Mouse (Mus musculus): ENCODE measurements around the gene Cdh22. TPM values are rescaled to one million over a fixed set of nuclear protein-coding genes. Genes with fewer than 3 reads are reported as not detected.

Gene Cdh22
- polyA plus RNA-seq, 1 experiment from 2014 or later, result 0.57 TPM

DNA sequence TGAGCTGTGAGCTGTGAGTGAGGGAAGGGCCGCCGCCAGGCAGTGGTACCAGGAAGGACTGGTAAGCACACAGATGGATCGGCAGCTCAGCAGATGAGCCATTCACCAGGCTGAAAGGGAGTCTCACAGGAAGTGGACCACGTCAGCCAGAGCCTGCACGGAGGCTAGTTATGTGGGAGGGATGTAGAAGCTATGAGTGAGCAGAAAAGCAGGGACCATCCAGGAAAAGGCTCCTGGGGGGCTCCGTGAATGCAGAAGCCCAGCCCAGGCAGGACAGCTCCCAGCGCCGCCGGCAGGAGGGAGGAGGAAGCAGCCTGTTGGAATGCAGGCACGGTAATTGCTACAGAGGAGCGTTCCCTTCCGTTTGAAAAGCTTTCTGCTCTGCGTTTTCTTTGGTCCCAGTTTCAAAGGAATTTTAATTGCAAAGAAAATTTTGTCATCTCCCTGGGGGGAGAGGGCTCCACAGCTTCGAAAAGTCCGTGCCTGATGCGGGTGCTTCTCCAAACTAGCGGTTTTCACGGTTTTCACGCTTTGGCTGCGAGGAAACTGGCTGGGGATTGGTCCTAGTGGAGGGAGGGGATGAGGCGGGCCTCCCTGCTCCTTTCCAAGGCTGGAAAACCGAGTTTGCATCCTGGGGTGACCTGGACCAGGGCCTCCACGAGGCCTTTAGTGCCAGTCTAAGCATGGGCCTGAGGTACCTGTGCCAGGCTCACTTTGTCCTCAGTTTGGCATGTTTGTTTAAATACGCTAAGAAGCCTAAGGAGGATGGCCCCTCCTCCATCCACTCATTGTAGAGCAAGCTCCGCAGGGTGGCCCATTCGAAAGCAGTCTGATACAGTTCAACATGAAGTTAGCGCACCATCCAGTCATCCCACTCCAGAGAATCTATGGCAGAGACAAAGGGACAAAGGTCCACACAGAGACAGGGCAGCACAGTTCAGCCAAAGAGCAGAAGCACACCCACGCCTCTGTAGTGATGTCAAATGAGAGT is 32.6 kb downstream of the Cdh22 start:
- WGBS, result 4% methylated on average over 28 of the region's 28 CpGs
- Histone ChIP-seq H3K4me2 (peak overlapping the region; percentile 55), H3K4me3 (replicated peaks) (peak overlapping the region; percentile 18), H3K9me3 (no peaks in the 10 kb centered on the region), H3K4me1 (peaks cover 4% of the 10 kb centered on the region; the same call in 1 of the 2 replicates), H3K9ac (0 out of 2 replicates have a peak overlapping the region, but pooled peaks have one; percentile 7), H3K36me3 (no peaks in the 10 kb centered on the region), H3K27ac (no peak overlapping the region), H3K27me3 (replicated peaks) (peaks cover 19% of the 10 kb centered on the region; the same call in 1 of the 2 replicates)
- no peak for ATAC-seq (ENCODE audit: insufficient read depth, low FRiP score, low read depth)

DNA sequence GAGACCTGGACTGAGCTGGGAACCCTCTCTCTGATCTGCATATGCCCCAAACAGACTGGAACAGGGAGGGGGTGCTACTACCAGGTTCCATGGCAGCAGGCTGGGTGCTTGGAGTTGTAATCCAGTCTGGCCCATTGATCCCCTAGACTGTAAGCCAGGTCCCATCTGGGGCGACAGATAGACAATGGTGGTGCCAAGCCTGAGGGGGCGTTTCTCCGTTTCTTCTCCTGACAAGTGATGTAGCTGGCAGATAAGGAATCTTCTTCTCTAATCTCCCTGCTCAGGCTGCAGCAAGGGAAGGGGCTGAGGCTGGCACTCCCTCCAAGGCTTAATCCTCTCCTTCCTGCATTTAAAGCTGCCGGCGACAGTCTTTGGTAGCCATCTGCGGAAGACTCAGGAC is 37.1 kb downstream of the Cdh22 start:
- peaks cover 46% of the 10 kb centered on the region for H3K27me3 ChIP-seq (replicated peaks)
- H3K4me2 ChIP-seq, result no peak overlapping the region
- no peak for ATAC-seq (ENCODE audit: insufficient read depth, low FRiP score, low read depth)
- no peak overlapping the region for H3K4me3 ChIP-seq (replicated peaks)
- no peak overlapping the region for H3K9ac ChIP-seq
- H3K27ac ChIP-seq, result no peak overlapping the region
- H3K36me3 ChIP-seq, result no peaks in the 10 kb centered on the region
- WGBS, result 57% methylated on average over 6 of the region's 6 CpGs
- H3K9me3 ChIP-seq, result no peaks in the 10 kb centered on the region
- H3K4me1 ChIP-seq, result peaks cover 12% of the 10 kb centered on the region; the same call in 1 of the 2 replicates

DNA sequence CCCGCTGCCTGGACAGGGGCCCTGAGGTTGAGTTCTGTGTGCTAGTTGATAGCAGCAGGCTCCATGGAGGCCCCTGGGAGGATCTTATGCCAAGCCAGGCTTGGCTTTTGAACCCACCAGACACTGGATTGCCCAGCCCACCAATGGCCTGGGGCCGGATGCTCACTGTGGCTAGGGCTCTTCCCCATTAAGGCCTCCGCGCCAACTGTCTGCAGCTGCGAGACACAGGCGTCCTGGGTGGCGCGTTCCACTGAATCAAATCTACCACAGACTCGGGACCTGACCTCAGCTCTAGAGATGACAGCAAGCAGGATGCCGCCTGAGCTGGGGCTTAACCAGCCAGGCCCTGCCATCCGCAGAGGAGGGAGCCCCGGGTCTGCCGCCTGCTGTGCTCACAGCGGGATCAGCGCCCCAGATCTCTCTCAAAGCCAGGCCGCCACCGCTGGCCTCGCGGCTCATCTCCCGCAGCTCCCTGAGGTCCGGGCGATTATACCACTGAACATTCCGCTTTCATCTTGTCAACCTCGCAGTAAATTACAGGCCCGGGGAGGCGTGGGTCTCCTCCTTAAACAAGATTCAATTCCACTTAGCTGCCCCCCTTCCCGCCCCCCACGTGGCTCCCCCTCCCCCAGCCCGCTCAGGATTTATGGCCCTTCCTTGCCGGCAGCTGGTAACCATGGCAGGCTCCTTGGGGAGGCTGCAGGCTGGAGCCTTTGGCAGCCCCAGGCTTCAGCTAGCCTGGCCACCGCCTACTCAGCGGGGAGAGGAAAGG is 39.1 kb downstream of the Cdh22 start:
- Histone ChIP-seq H3K9ac (no peak overlapping the region), H3K4me3 (replicated peaks) (no peak overlapping the region), H3K27ac (no peak overlapping the region), H3K9me3 (no peaks in the 10 kb centered on the region), H3K36me3 (no peaks in the 10 kb centered on the region), H3K27me3 (replicated peaks) (peaks cover 52% of the 10 kb centered on the region), H3K4me2 (peak overlapping the region; percentile 40), H3K4me1 (peaks cover 8% of the 10 kb centered on the region; the same call in 1 of the 2 replicates)
- ATAC-seq (ENCODE audit: insufficient read depth, low FRiP score, low read depth), result peak; percentile 27; the same call in 1 of the 2 replicates
- WGBS, result 7% methylated on average over 32 of the region's 32 CpGs

DNA sequence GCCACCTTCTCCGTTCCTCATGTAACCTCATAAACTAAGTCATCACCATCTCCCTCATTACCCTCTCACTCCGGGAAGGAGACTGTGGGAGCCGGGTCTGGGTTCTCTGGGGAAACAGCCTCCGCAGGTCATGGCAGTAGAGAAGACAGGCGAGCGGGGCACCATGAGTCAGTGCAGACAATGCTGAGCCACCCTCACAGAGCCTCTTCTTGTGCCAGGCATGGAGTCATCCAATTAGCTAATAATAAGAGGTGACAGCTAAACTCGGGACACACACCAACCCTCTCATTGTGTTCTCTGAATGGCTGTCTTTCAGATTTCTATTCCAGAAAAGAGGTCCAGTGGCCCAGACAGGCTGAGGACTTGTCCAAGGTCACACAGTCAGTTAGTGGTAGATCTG is 43.2 kb downstream of the Cdh22 start:
- 51% methylated on average over 7 of the region's 7 CpGs for WGBS

DNA sequence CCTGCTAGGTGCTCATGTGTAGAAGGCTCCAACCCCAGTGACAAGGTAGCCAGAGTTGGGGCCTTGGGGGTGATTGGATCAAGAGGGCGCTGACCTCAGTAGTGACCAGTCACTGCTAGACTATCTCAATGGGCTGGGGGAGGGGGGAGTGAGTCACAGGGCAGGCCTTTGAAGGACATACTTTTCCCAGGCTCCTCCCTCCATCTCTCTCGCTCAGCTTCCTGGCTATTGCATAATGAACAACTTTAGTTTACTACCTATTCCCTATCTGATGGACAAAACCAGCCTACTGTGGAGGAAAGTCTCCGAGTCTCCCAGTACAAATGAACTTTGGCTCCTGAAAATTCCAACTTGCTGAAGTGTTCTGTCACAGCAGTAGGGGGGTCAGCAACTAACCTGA is 45.1 kb downstream of the Cdh22 start:
- Histone ChIP-seq H3K9me3 (no peaks in the 10 kb centered on the region), H3K36me3 (no peaks in the 10 kb centered on the region), H3K4me2 (no peak overlapping the region), H3K27me3 (replicated peaks) (peaks cover 23% of the 10 kb centered on the region), H3K4me1 (no peaks in the 10 kb centered on the region), H3K4me3 (replicated peaks) (no peak overlapping the region), H3K9ac (no peak overlapping the region), H3K27ac (no peak overlapping the region)
- 54% methylated on average over 3 of the region's 3 CpGs for WGBS
- peak; percentile 50; the same call in 1 of the 2 replicates for ATAC-seq (ENCODE audit: insufficient read depth, low FRiP score, low read depth)

More for the DNA sequence above, 43.2 kb downstream of the Cdh22 start:
- Histone ChIP-seq H3K27ac (no peak overlapping the region), H3K4me3 (replicated peaks) (no peak overlapping the region), H3K27me3 (replicated peaks) (peaks cover 34% of the 10 kb centered on the region), H3K9me3 (no peaks in the 10 kb centered on the region), H3K4me1 (peaks cover 8% of the 10 kb centered on the region; the same call in 1 of the 2 replicates), H3K4me2 (no peak overlapping the region), H3K36me3 (no peaks in the 10 kb centered on the region), H3K9ac (no peak overlapping the region)
- no peak for ATAC-seq (ENCODE audit: insufficient read depth, low FRiP score, low read depth)

DNA sequence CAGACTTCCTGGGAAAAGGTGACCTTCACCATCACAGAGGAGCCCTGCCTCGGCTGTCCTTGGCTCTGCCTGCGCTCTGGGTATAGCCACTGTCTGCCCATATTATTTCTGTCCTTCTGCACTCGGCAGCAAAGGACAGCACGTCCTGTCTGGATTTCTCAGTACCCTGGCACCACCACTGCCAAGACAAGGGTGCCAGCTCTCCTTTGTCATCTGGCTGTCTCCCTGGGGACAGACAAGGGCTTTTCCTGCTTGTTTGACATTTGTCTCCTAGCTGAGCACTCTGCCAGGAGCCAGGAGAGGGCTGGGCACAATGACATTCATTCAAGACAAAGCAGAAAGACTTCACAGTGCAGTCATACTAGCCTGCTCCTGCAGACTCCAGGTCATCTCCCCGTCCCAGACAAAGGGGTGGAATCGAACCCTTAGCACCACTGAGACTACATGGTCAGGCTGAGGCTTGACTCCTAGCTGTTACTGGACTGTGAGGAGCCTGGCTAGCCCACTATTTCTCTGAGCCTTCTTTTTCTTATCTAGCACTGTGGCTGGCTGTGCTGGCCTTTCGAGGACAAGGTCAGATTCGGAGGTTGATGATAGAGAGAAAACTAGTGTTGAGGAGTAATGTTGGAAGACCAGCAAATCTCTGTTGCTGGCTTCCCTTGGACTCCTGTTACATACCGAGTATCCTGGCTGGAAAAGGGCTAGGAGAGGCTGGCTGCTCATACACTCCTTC is 46.8 kb downstream of the Cdh22 start:
- H3K4me1 ChIP-seq, result peaks cover 6% of the 10 kb centered on the region
- no peak for ATAC-seq (ENCODE audit: insufficient read depth, low FRiP score, low read depth)
- H3K27me3 ChIP-seq (replicated peaks), result peaks cover 16% of the 10 kb centered on the region
- H3K9ac ChIP-seq, result no peak overlapping the region
- no peak overlapping the region for H3K4me2 ChIP-seq
- 71% methylated on average over 9 of the region's 9 CpGs for WGBS
- no peaks in the 10 kb centered on the region for H3K36me3 ChIP-seq
- H3K27ac ChIP-seq, result no peak overlapping the region
- no peaks in the 10 kb centered on the region for H3K9me3 ChIP-seq
- H3K4me3 ChIP-seq (replicated peaks), result no peak overlapping the region

DNA sequence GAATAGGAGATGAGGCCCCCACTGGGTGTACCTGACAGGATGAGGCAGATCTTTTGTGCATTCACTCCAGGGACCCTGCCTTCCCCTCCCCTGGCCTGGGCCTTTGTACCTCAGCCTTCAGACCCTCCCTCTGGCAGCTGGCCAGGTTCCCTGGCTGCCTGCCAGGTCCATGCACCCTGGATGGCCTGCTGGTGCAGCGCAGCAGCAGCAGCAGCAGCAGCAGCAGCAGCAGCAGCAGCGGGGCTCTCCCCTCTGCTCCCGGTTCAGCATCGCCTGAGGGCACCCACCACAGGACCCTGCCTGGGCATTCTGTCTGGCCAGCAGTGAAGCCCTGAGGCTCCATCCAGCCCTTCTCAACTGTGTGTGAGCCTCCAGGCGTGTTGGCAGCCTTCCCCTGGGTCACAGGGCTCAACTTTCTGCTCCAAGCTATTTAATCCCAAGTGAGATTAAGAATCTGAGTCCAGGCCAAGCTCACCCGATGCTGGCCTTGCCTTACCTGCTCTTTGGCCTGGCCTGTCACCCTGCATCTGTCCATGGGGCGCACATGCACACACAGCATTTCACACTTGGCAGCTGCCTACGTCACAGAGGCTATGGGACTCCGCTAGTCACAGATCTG is 50.5 kb downstream of the Cdh22 start:
- 24% methylated on average over 9 of the region's 9 CpGs for WGBS
- Histone ChIP-seq H3K9ac (no peak overlapping the region), H3K27ac (no peak overlapping the region), H3K27me3 (replicated peaks) (peaks cover 31% of the 10 kb centered on the region), H3K4me3 (replicated peaks) (no peak overlapping the region), H3K4me1 (peaks cover 6% of the 10 kb centered on the region), H3K4me2 (no peak overlapping the region), H3K36me3 (no peaks in the 10 kb centered on the region), H3K9me3 (no peaks in the 10 kb centered on the region)
- ATAC-seq (ENCODE audit: insufficient read depth, low FRiP score, low read depth), result peak; percentile 37

DNA sequence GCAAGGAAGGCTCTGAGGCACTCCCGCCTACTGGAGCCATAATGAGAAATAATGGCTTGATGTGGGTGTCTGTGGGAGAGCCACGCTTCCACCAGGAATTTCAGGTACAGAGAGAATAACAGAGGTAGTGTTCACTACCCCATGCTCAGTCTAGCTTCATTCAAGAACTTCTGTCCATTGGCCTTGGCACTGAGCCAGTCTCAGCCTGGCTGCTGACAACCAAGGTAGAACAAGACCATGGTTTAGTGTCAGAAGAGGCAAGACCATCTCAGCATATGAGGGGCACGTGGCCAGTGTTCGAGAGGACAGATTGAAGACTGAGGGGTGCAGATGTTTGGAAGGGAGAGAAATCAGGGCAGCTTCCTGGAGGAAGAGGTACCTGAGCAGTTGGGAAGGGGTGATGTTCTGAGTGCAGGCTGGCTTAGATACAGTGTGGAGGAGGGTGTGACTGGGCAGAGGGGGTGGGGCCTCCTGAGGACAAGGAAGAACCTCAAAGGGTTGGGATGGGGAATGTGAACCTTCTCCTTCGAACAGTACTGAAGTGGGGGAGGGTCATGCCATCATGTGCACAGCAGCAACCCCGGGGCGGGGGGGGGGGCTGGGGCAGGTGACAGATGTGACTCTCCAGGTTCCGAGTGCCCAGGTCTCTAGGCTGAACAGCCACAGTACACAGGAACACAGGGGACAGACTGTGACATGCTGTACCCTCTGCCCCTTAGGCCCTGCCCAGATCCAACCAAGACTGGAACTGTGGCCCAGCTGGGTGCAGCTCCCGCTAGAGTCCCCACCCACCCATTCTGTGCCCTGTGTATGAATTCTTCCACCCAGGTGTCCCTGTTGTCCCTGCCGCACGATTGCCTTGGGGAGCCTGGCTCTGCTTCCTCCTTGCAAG is 52.3 kb downstream of the Cdh22 start:
- no peak overlapping the region for H3K27ac ChIP-seq
- H3K36me3 ChIP-seq, result no peaks in the 10 kb centered on the region
- H3K9ac ChIP-seq, result no peak overlapping the region
- peaks cover 45% of the 10 kb centered on the region for H3K27me3 ChIP-seq (replicated peaks)
- peaks cover 6% of the 10 kb centered on the region for H3K4me1 ChIP-seq
- H3K4me3 ChIP-seq (replicated peaks), result no peak overlapping the region
- 0 out of 2 replicates have a peak, but pooled peaks have one; percentile 31 for ATAC-seq (ENCODE audit: insufficient read depth, low FRiP score, low read depth)
- 57% methylated on average over 11 of the region's 11 CpGs for WGBS
- no peak overlapping the region for H3K4me2 ChIP-seq
- H3K9me3 ChIP-seq, result no peaks in the 10 kb centered on the region

DNA sequence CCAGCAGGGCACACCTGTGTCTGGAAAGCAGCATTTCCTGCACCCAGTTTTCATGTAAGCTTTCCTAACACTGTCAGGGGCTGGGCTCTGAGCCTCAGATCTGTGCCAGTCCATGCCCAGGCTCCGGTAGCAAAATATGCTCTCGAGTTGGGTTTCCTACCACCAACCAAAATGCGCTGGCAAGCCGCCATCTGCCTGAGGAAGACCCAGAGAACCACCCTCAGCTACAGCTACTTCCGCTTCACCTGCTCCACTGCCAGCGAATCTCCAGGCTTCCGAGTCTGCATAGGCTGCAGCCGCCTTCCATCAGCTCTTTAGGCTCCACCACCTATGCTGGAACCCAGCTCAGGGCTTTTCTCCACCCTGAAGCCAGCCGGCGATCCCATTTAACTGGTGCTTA is 55.4 kb downstream of the Cdh22 start:
- 53% methylated on average over 10 of the region's 10 CpGs for WGBS
- ATAC-seq (ENCODE audit: insufficient read depth, low FRiP score, low read depth), result no peak

DNA sequence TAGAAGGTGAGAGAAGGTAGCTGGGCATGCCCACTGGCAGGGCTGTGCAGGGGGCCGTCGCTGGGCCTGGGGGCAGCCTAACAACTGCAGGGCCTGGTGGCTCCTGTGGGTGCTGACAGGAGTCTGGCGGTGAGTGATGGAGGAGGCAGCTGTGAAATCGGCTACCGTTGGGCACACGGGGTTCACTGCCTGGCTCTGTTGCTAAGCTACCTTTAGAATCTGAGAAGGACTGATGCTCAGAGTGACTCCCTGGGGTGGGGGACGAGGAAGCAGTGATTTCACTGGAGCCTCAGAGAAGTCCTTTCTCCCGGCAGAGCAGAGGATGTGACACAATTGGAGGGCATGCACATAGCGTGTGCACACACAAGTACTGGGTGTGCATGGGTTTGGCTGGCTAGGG is 57.7 kb downstream of the Cdh22 start:
- H3K4me3 ChIP-seq (replicated peaks), result no peak overlapping the region
- WGBS, result 28% methylated on average over 9 of the region's 9 CpGs
- H3K36me3 ChIP-seq, result no peaks in the 10 kb centered on the region
- H3K4me1 ChIP-seq, result no peaks in the 10 kb centered on the region; the same call in 1 of the 2 replicates
- no peak overlapping the region for H3K4me2 ChIP-seq
- H3K9ac ChIP-seq, result no peak overlapping the region
- peaks cover 56% of the 10 kb centered on the region for H3K27me3 ChIP-seq (replicated peaks)
- H3K27ac ChIP-seq, result no peak overlapping the region
- no peaks in the 10 kb centered on the region for H3K9me3 ChIP-seq
- no peak for ATAC-seq (ENCODE audit: insufficient read depth, low FRiP score, low read depth)

More for the DNA sequence above, 55.4 kb downstream of the Cdh22 start:
- Histone ChIP-seq H3K36me3 (no peaks in the 10 kb centered on the region), H3K4me3 (replicated peaks) (no peak overlapping the region), H3K9ac (no peak overlapping the region), H3K27me3 (replicated peaks) (peaks cover 53% of the 10 kb centered on the region), H3K4me2 (no peak overlapping the region), H3K27ac (no peak overlapping the region), H3K9me3 (no peaks in the 10 kb centered on the region), H3K4me1 (peaks cover 6% of the 10 kb centered on the region)

All from stomach, embryonic 15.5 days (tissue).